Mouse (Mus musculus): ENCODE results near the gene Rnf123. TPM values are rescaled to one million over a fixed set of nuclear protein-coding genes. Genes with fewer than 3 reads are reported as not detected.

The Rnf123 gene
- polyA plus RNA-seq, 1 experiment from 2014 or later = 13.8 TPM

DNA sequence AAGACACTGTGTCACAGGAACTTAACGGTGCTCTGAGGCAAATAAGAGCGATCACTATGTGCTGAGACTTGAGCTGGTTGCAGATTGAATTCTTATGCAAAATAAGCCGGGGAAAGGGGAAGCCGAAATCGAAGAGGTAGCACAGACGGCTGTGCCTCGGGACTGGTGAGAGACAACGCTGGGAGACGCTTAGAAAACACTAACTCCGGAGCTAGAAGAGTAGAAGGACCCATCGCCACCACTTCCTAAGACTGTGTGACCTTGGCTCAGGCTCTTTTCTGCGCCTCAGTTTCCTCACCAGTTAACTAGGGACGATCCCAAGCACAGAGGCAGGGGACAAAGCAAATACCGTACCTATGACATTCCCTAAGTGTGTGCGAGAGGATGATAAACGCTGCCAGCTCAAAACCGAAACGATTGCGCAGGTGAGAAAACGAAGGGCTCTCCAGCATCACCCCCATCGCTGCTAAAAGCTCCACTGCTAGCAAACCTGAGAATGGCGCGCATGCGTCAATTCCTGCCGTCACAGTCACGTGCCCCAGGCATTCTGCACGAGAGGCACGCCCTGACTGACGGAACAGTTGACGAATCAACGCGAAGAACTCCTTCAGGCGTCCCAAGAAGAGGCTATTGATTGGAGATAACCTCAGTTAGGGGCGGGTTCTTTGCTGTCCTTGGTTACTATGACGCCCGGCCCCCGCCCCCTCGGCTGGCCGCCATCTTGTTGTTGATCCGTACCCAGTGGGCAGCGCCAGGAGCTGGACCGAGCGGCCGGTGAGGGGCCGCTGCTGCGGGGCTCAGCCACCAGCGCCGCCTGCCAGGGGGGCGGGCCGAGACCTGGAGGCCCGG, 81.0 kb downstream of the Rnf123 start, which contains the start of gene Ip6k1:
TSS of gene Ip6k1 (plus strand) at position 580 of the 849 bp plus-strand sequence.
- TF ChIP-seq EP300 (optimal IDR thresholded peaks at IDR 0.05) (no peak), CTCF (IDR thresholded peaks at IDR 0.05; ENCODE audit: low read depth) (no peak)
- Histone ChIP-seq H3K4me2 (replicated peaks; ENCODE audit: low read depth) (peak within 1 kb of the TSS; percentile 80), H3K36me3 (ENCODE audit: control insufficient read depth, insufficient read depth, low read length) (no peaks in the 10 kb centered on the region), H3K4me1 (replicated peaks; ENCODE audit: control insufficient read depth, insufficient read depth) (no peaks in the 10 kb centered on the region; the same call in 1 of the 2 replicates), H3K27ac (replicated peaks) (peak within 1 kb of the TSS; percentile 98), H3K9ac (ENCODE audit: low read length) (peak within 1 kb of the TSS; percentile 99), H3K27me3 (ENCODE audit: control insufficient read depth, insufficient read depth, low read length) (no peaks in the 10 kb centered on the region), H3K9me3 (ENCODE audit: control insufficient read depth, low read length) (no peaks in the 10 kb centered on the region), H3K4me3 (ENCODE audit: low read depth, low read length) (peak within 1 kb of the TSS; percentile 100)
- DNase-seq (ENCODE audit: low spot score) (peak; percentile 100), ATAC-seq (ENCODE audit: low FRiP score, low TSS enrichment) (peak; percentile 99)
- WGBS = under 1% methylated on average over 47 of the region's 51 CpGs

Small RNAs within 50 kb of the gene (microRNA-seq; reads per million reads assigned to microRNA genes)
- not detected for gene Gm47303
- not detected for gene Mir7088

Other genes starting within 250 kb of the Rnf123 start
- 25.3 and 25.6 TPM in 2 replicates for gene Rbm6, start 210.1 kb downstream of the Rnf123 start, polyA plus RNA-seq (2015; fragmentation: Nextera tagmentation; extraction: Ambion mirVana)
- gene Mon1a, start 195.2 kb downstream of the Rnf123 start, polyA plus RNA-seq (2015; fragmentation: Nextera tagmentation; extraction: Ambion mirVana) = 22.9 and 23.6 TPM in 2 replicates
- gene Mst1r, start 176.5 kb downstream of the Rnf123 start, polyA plus RNA-seq (2015; fragmentation: Nextera tagmentation; extraction: Ambion mirVana) = 10.4 and 10.6 TPM in 2 replicates
- not detected in 2 replicates for gene Actl11, start 154.9 kb downstream of the Rnf123 start, polyA plus RNA-seq (2015; fragmentation: Nextera tagmentation; extraction: Ambion mirVana)
- gene Camkv, start 147.7 kb downstream of the Rnf123 start, polyA plus RNA-seq (2015; fragmentation: Nextera tagmentation; extraction: Ambion mirVana) = 0.62 and 0.94 TPM in 2 replicates
- 4.8 and 5.7 TPM in 2 replicates for gene Traip, start 133.2 kb downstream of the Rnf123 start, polyA plus RNA-seq (2015; fragmentation: Nextera tagmentation; extraction: Ambion mirVana)
- gene Uba7, start 107.8 kb downstream of the Rnf123 start, polyA plus RNA-seq (2015; fragmentation: Nextera tagmentation; extraction: Ambion mirVana) = 24.7 and 28.9 TPM in 2 replicates
- gene Gm20661, start 100.3 kb downstream of the Rnf123 start, polyA plus RNA-seq (2015; fragmentation: Nextera tagmentation; extraction: Ambion mirVana) = 0.69 and 0.87 TPM in 2 replicates
- 25.9 and 27.6 TPM in 2 replicates for gene Inka1, start 97.5 kb downstream of the Rnf123 start, polyA plus RNA-seq (2015; fragmentation: Nextera tagmentation; extraction: Ambion mirVana)
- 1.3 and 2.0 TPM in 2 replicates for gene Cdhr4, start 90.8 kb downstream of the Rnf123 start, polyA plus RNA-seq (2015; fragmentation: Nextera tagmentation; extraction: Ambion mirVana)
- gene Gm20662, start 87.0 kb downstream of the Rnf123 start, polyA plus RNA-seq (2015; fragmentation: Nextera tagmentation; extraction: Ambion mirVana) = 0.18 TPM in 1 of 2 replicates, not detected in the other
- 24.0 and 26.3 TPM in 2 replicates for gene Ip6k1, start 80.8 kb downstream of the Rnf123 start, polyA plus RNA-seq (2015; fragmentation: Nextera tagmentation; extraction: Ambion mirVana)
- 48.5 and 49.5 TPM in 2 replicates for gene Gmppb, start 34.1 kb downstream of the Rnf123 start, polyA plus RNA-seq (2015; fragmentation: Nextera tagmentation; extraction: Ambion mirVana)
- 2.8 and 2.9 TPM in 2 replicates for gene Amigo3, start 30.2 kb downstream of the Rnf123 start, polyA plus RNA-seq (2015; fragmentation: Nextera tagmentation; extraction: Ambion mirVana)
- gene Mst1, start 2.9 kb downstream of the Rnf123 start, polyA plus RNA-seq (2015; fragmentation: Nextera tagmentation; extraction: Ambion mirVana) = 4.4 and 4.8 TPM in 2 replicates
- gene Apeh, start 11.3 kb upstream of the Rnf123 start, polyA plus RNA-seq (2015; fragmentation: Nextera tagmentation; extraction: Ambion mirVana) = 35.4 and 38.4 TPM in 2 replicates
- 1.6 and 2.0 TPM in 2 replicates for gene Bsn, start 107.0 kb upstream of the Rnf123 start, polyA plus RNA-seq (2015; fragmentation: Nextera tagmentation; extraction: Ambion mirVana)
- 52.7 and 59.2 TPM in 2 replicates for gene Dag1, start 180.6 kb upstream of the Rnf123 start, polyA plus RNA-seq (2015; fragmentation: Nextera tagmentation; extraction: Ambion mirVana)
- gene Nicn1, start 207.1 kb upstream of the Rnf123 start, polyA plus RNA-seq (2015; fragmentation: Nextera tagmentation; extraction: Ambion mirVana) = 17.3 and 20.3 TPM in 2 replicates
- 10.5 and 11.6 TPM in 2 replicates for gene Amt, start 213.5 kb upstream of the Rnf123 start, polyA plus RNA-seq (2015; fragmentation: Nextera tagmentation; extraction: Ambion mirVana)
- gene Rhoa, start 222.8 kb upstream of the Rnf123 start, polyA plus RNA-seq (2015; fragmentation: Nextera tagmentation; extraction: Ambion mirVana) = 363 and 370 TPM in 2 replicates
- gene Tcta, start 222.8 kb upstream of the Rnf123 start, polyA plus RNA-seq (2015; fragmentation: Nextera tagmentation; extraction: Ambion mirVana) = 58.2 and 61.4 TPM in 2 replicates

All from stomach, postnatal 0 days (tissue).